Mouse (Mus musculus) spleen, adult 2 months (tissue): ENCODE measurements around the gene Gpr3.

Experiments
- CTCF ChIP-seq: fragments of 200-500 bp; IDR thresholded peaks from 2 replicates; pipeline ENCODE4 v1.5.1; 2011; ENCODE audit warnings: mild to moderate bottlenecking, inconsistent platforms; ENCODE audit not compliant: insufficient read depth, insufficient read length, insufficient replicate concordance; ENCODE audit errors: extremely low read depth
- POLR2A ChIP-seq: fragments of 200-500 bp; IDR thresholded peaks from 2 replicates; pipeline ENCODE4 v1.6.1; 2011; ENCODE audit warnings: low read depth, low read length, inconsistent platforms

- TF ChIP-seq POLR2A (no peak), CTCF (no peak)
Observed at GRCm38 (mm10) chr4:133213268-133213590, 893 bp upstream of the Gpr3 start.
